Mouse (Mus musculus) ovary, postnatal 36 days (tissue): Measurements from ENCODE around the gene Lamtor4.

Experiments
- DNase-seq: peaks from one replicate; pipeline ENCODE4 v3.0.0; 2022; ENCODE audit warnings: low spot score, mixed read lengths

The Lamtor4 gene

GRCm38 (mm10) chr5:138299613-138300012, 44.3 kb downstream of the Lamtor4 start:
- no peak for DNase-seq
